Mouse (Mus musculus) brain, embryonic 14.5 days (tissue): ENCODE measurements around the gene Anapc5.

ENCODE experiments used
- CTCF ChIP-seq: fragments of 200-500 bp; IDR thresholded peaks from 2 replicates; pipeline ENCODE4 v1.5.1; 2012; ENCODE audit warnings: inconsistent platforms, mild to moderate bottlenecking, moderate library complexity, borderline replicate concordance; ENCODE audit not compliant: insufficient read depth, insufficient read length; ENCODE audit errors: extremely low read depth
- POLR2A ChIP-seq: fragments of 200-500 bp; IDR thresholded peaks from 2 replicates; pipeline ENCODE4 v1.6.1; 2012; ENCODE audit warnings: mild to moderate bottlenecking, inconsistent platforms, borderline replicate concordance; ENCODE audit not compliant: poor library complexity, insufficient read depth, insufficient read length, severe bottlenecking; ENCODE audit errors: extremely low read depth

GRCm38 (mm10) chr5:122822441-122822840 lies 1.3 kb upstream of the Anapc5 start:
- no peak for TF ChIP-seq POLR2A
- no peak for TF ChIP-seq CTCF
